Mouse (Mus musculus): ENCODE data around the gene Qrich2. TPM values are rescaled to one million over a fixed set of nuclear protein-coding genes. Genes with fewer than 3 reads are reported as not detected.
A peak's percentile ranks its signal among the peaks of the same experiment; 100 is the strongest.

The Qrich2 gene
- total and polyA plus RNA-seq, 3 experiments: 0.29 to 0.38 (median 0.32) TPM

- TF ChIP-seq JUN (IDR thresholded peaks at IDR 0.05; ENCODE audit: insufficient read depth, low read depth, low read length) (peak; percentile 95), TCF12 (IDR thresholded peaks at IDR 0.05; ENCODE audit: low read depth, low read length) (peak; percentile 94), IRF4 (IDR thresholded peaks at IDR 0.05; ENCODE audit: low read depth, low read length) (peak; percentile 99), ZNF384 (IDR thresholded peaks at IDR 0.05; ENCODE audit: low read depth, low read length) (peak; percentile 92), UBTF (IDR thresholded peaks at IDR 0.05; ENCODE audit: low read depth, low read length) (peak; percentile 86; the same call in 1 of the 2 replicates), ELF1 (IDR thresholded peaks at IDR 0.05; ENCODE audit: low read depth, low read length) (peak; percentile 68), MAX (IDR thresholded peaks at IDR 0.05; ENCODE audit: low read length) (peak; percentile 94), HCFC1 (IDR thresholded peaks at IDR 0.05; ENCODE audit: low read depth, low read length) (no peak; the same call in 1 of the 2 replicates), USF1 (IDR thresholded peaks at IDR 0.05; ENCODE audit: low read depth, low read length) (no peak), EP300 (IDR thresholded peaks at IDR 0.05; ENCODE audit: low read length) (peak; percentile 96), NELFE (IDR thresholded peaks at IDR 0.05; ENCODE audit: low read depth, low read length) (0 out of 2 replicates have a peak, but pooled peaks have one; percentile 53), RAD21 (IDR thresholded peaks at IDR 0.05; ENCODE audit: low read depth, low read length) (no peak; the same call in none of the 2 replicates)
Observed at GRCm38 (mm10) chr11:116406231-116406728, 59.8 kb downstream of the Qrich2 start (continued).

- dilution Hi-C loops (cut with MboI; ENCODE audit: extremely low pct_ligation_motif_present, extremely low pct_unique_long_range_greater_than_20kb, low sequenced_read_pairs): no loop called here
- H3K36me3 ChIP-seq (replicated peaks in 1 of 2; ENCODE audit: control insufficient read depth in 1 of 2, insufficient read depth in 1 of 2, low read length in 1 of 2): peaks cover 33 to 36% of the 10 kb centered on the region in 2 experiments
- TF ChIP-seq MAX (IDR thresholded peaks at IDR 0.05; ENCODE audit: low read length) (peak; percentile 85), HCFC1 (IDR thresholded peaks at IDR 0.05; ENCODE audit: low read depth, low read length) (no peak)
- H3K4me3 ChIP-seq (replicated peaks in 1 of 3; ENCODE audit: low read depth in 2 of 3, low read length in 2 of 3, poor library complexity in 1 of 3): no peak overlapping the region
- peaks cover 13% of the 10 kb centered on the region for H3K9me3 ChIP-seq (replicated peaks; ENCODE audit: low read length)
- in situ Hi-C loops (cut with MboI; ENCODE audit: low pct_ligation_motif_present, low pct_unique_long_range_greater_than_20kb, low sequenced_read_pairs): loop anchor here (25.0 kb wide), 1 partner anchor 768 kb away; the partner anchor contains the start of gene Slc25a19
- peak overlapping the region; percentile 32; the same call in 1 of the 2 replicates for H3K4me2 ChIP-seq (ENCODE audit: insufficient read depth, low read depth, poor library complexity, severe bottlenecking)
- H3K27me3 ChIP-seq (replicated peaks): no peaks in the 10 kb centered on the region
- peak; percentile 37 for DNase-seq (ENCODE audit: extremely low read depth)
- H3K79me2 ChIP-seq (replicated peaks; ENCODE audit: control insufficient read depth, extremely low read depth, insufficient read depth, poor library complexity, severe bottlenecking): peaks cover 43% of the 10 kb centered on the region
- peak overlapping the region; percentile 90 for H3K27ac ChIP-seq (ENCODE audit: insufficient read depth, low read depth)
- peaks cover 10 to 56% of the 10 kb centered on the region in 2 experiments; a peak in 3 of 4 replicates for H3K4me1 ChIP-seq (ENCODE audit: control insufficient read depth in 1 of 2, insufficient read depth in 2 of 2)
- H3K9ac ChIP-seq (ENCODE audit: insufficient read depth, low read depth): no peak overlapping the region
Observed at GRCm38 (mm10) chr11:116405601-116406000, 60.4 kb downstream of the Qrich2 start.

DNA sequence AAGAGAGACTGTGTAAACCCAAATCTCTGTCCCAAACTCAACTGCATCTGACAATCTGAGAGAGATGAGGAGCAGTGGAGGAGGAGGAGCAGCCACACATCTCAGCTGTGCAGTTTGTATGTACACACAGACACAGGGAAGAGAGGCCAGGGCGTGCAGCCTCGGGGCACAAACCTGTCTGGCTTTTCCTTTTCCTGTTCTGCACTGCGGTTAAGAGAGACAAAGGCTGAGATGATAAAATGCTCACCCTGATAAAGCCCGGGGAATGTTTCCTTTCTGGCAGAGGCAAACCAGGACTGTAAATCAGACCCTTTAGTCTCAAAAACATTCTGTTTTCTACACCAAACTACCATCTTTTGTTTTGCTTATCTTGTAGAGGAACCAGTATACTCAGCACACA, 65.5 kb downstream of the Qrich2 start:
- H3K27me3 ChIP-seq (replicated peaks): no peaks in the 10 kb centered on the region
- H3K9ac ChIP-seq (ENCODE audit: insufficient read depth, low read depth): 0 out of 2 replicates have a peak overlapping the region, but pooled peaks have one; percentile 1
- H3K79me2 ChIP-seq (replicated peaks; ENCODE audit: control insufficient read depth, extremely low read depth, insufficient read depth, poor library complexity, severe bottlenecking): peaks cover 17% of the 10 kb centered on the region
- peak overlapping the region; percentile 53 for H3K27ac ChIP-seq (ENCODE audit: insufficient read depth, low read depth)
- no peak for DNase-seq (ENCODE audit: extremely low read depth)
- H3K36me3 ChIP-seq (replicated peaks in 1 of 2; ENCODE audit: control insufficient read depth in 1 of 2, insufficient read depth in 1 of 2, low read length in 1 of 2): peaks cover 35 to 38% of the 10 kb centered on the region in 2 experiments
- in situ Hi-C loops (cut with MboI; ENCODE audit: low pct_ligation_motif_present, low pct_unique_long_range_greater_than_20kb, low sequenced_read_pairs): loop anchor here (5.0 to 25.0 kb wide), 2 partner anchors 42 to 763 kb away; partner anchors contain the start of gene Slc25a19
- dilution Hi-C loops (cut with MboI; ENCODE audit: extremely low pct_ligation_motif_present, extremely low pct_unique_long_range_greater_than_20kb, low sequenced_read_pairs): no loop called here
- no peak overlapping the region for H3K4me2 ChIP-seq (ENCODE audit: insufficient read depth, low read depth, poor library complexity, severe bottlenecking)
- peaks cover 13% of the 10 kb centered on the region for H3K9me3 ChIP-seq (replicated peaks; ENCODE audit: low read length)
- no peak overlapping the region for H3K4me3 ChIP-seq (replicated peaks in 1 of 3; ENCODE audit: low read depth in 2 of 3, low read length in 2 of 3, poor library complexity in 1 of 3)
- TF ChIP-seq CHD1 (IDR thresholded peaks at IDR 0.05; ENCODE audit: low read depth, low read length) (no peak), NRF1 (IDR thresholded peaks at IDR 0.05; ENCODE audit: low read depth, low read length) (no peak), CTCF (conservative IDR thresholded peaks at IDR 0.05 in 1 of 2, IDR thresholded peaks at IDR 0.05 in 1 of 2; ENCODE audit: low read depth in 2 of 2, low read length in 2 of 2) (no peak), ZC3H11A (IDR thresholded peaks at IDR 0.05; ENCODE audit: low read depth, low read length) (no peak), MEF2A (IDR thresholded peaks at IDR 0.05; ENCODE audit: borderline replicate concordance, low read depth, low read length) (no peak), RAD21 (IDR thresholded peaks at IDR 0.05; ENCODE audit: low read depth, low read length) (no peak), USF1 (IDR thresholded peaks at IDR 0.05; ENCODE audit: low read depth, low read length) (no peak), MXI1 (IDR thresholded peaks at IDR 0.05; ENCODE audit: low read depth, low read length) (no peak), BHLHE40 (IDR thresholded peaks at IDR 0.05; ENCODE audit: low read depth, low read length) (no peak), SIN3A (IDR thresholded peaks at IDR 0.05; ENCODE audit: low read length) (no peak), MAZ (IDR thresholded peaks at IDR 0.05; ENCODE audit: low read depth, low read length) (no peak), MYC (IDR thresholded peaks at IDR 0.05; ENCODE audit: low read depth, low read length) (no peak), E2F4 (IDR thresholded peaks at IDR 0.05; ENCODE audit: insufficient replicate concordance, low read depth, low read length) (no peak), IRF4 (IDR thresholded peaks at IDR 0.05; ENCODE audit: low read depth, low read length) (no peak), PAX5 (IDR thresholded peaks at IDR 0.05; ENCODE audit: low read length) (no peak)
- H3K4me1 ChIP-seq (ENCODE audit: control insufficient read depth in 1 of 2, insufficient read depth in 2 of 2): peaks cover 31 to 65% of the 10 kb centered on the region in 2 experiments

All from CH12.LX (cell line).